Mouse (Mus musculus) kidney, postnatal 0 days (tissue): ENCODE results near the gene Ncor2. TPM values are rescaled to one million over a fixed set of nuclear protein-coding genes. Genes with fewer than 3 reads are reported as not detected.
"Not testable (repeated sequence)": the region's sequence is repeated elsewhere in the genome, so short reads cannot be mapped to it uniquely, and the experiment has no call there.

Source experiments
- ATAC-seq: fragments of 200-750 bp; cut with Nextera tagmentation; replicated peaks from 2 replicates; pipeline ENCODE4 v1.8.0; 2017; ENCODE audit warnings: low read depth, moderate number of reproducible peaks, moderate TSS enrichment, moderate library complexity; ENCODE audit not compliant: low FRiP score
- DNase-seq: peaks from one replicate; pipeline ENCODE4 v3.0.0-alpha.2; 2016; ENCODE audit warnings: low spot score
- H3K27ac ChIP-seq: fragments of 300-500 bp; sonication (generic); 2 replicates; pipeline ENCODE4 v1.5.1; 2014; ENCODE audit warnings: mild to moderate bottlenecking
- H3K27me3 ChIP-seq: fragments of 300-500 bp; sonication (generic); 2 replicates; pipeline ENCODE4 v1.6.1; 2014; ENCODE audit warnings: low read length, mixed read lengths; ENCODE audit not compliant: insufficient read depth
- H3K36me3 ChIP-seq: fragments of 300-500 bp; sonication (generic); 2 replicates; pipeline ENCODE4 v1.6.1; 2014; ENCODE audit warnings: low read length, mixed read lengths; ENCODE audit not compliant: insufficient read depth
- H3K4me1 ChIP-seq: fragments of 300-500 bp; sonication (generic); replicated peaks from 2 replicates; pipeline ENCODE4 v1.6.1; 2014; ENCODE audit warnings: antibody characterized with exemption, low read length, mixed read lengths; ENCODE audit not compliant: insufficient read depth
- H3K4me2 ChIP-seq: fragments of 300-500 bp; sonication (generic); 2 replicates; pipeline ENCODE4 v1.6.1; 2014; ENCODE audit warnings: mild to moderate bottlenecking, low read length, moderate library complexity, mixed read lengths
- H3K4me3 ChIP-seq: fragments of 300-500 bp; sonication (generic); replicated peaks from 2 replicates; pipeline ENCODE4 v1.5.1; 2014; ENCODE audit warnings: low read depth, low read length
- H3K9ac ChIP-seq: fragments of 300-500 bp; sonication (generic); 2 replicates; pipeline ENCODE4 v1.6.1; 2014; ENCODE audit warnings: low read depth, low read length
- H3K9me3 ChIP-seq: fragments of 300-500 bp; sonication (generic); replicated peaks from 2 replicates; pipeline ENCODE4 v1.6.1; 2016; ENCODE audit warnings: low read length, inconsistent platforms, mixed read lengths
- CTCF ChIP-seq: IDR thresholded peaks from 2 replicates; pipeline ENCODE4 v1.5.1; 2016; ENCODE audit warnings: antibody characterized with exemption, low read depth, mild to moderate bottlenecking, moderate library complexity
- WGBS: fragments of 180-500 bp; shearing (Covaris S2); extraction: QIAGEN DNeasy Blood & Tissue Kit; methylation state at CpG from one replicate; pipeline ENCODE4 v1.1.7; 2014; 5-methylcytosine and 5-hydroxymethylcytosine counted together
- polyA plus RNA-seq: library from polyadenylated mRNA; unstranded; fragments of >200 nt; fragmentation: Nextera tagmentation; extraction: Ambion mirVana; gene quantifications from 2 replicates; pipeline ENCODE4 v1.2.1, GENCODE M21; 2015

Ncor2 gene
- polyA plus RNA-seq, 1 experiment from 2014 or later, result 14.6 TPM

- Histone ChIP-seq H3K9me3 (no peaks in the 10 kb centered on the region), H3K9ac (no peak overlapping the region), H3K4me3 (no peak overlapping the region), H3K27ac (no peak overlapping the region), H3K27me3 (no peaks in the 10 kb centered on the region), H3K4me2 (no peak overlapping the region), H3K36me3 (no peaks in the 10 kb centered on the region), H3K4me1 (no peaks in the 10 kb centered on the region)
- no peak for DNase-seq
- 71% methylated on average over 11 of the region's 11 CpGs for whole genome bisulfite sequencing
- ATAC-seq, result no peak
- no peak for TF ChIP-seq CTCF
Measured at GRCm38 (mm10) chr5:125204199-125204815, 25.3 kb upstream of the Ncor2 start.

- Histone ChIP-seq H3K4me3 (no peak overlapping the region), H3K9me3 (no peaks in the 10 kb centered on the region), H3K27ac (no peak overlapping the region), H3K9ac (no peak overlapping the region), H3K4me2 (no peak overlapping the region), H3K4me1 (no peaks in the 10 kb centered on the region), H3K27me3 (no peaks in the 10 kb centered on the region), H3K36me3 (no peaks in the 10 kb centered on the region)
- 75% methylated on average over 11 of the region's 11 CpGs for WGBS
- no peak for DNase-seq
- ATAC-seq, result no peak
- no peak for TF ChIP-seq CTCF
Measured at GRCm38 (mm10) chr5:125203759-125204158, 24.7 kb upstream of the Ncor2 start.

DNA sequence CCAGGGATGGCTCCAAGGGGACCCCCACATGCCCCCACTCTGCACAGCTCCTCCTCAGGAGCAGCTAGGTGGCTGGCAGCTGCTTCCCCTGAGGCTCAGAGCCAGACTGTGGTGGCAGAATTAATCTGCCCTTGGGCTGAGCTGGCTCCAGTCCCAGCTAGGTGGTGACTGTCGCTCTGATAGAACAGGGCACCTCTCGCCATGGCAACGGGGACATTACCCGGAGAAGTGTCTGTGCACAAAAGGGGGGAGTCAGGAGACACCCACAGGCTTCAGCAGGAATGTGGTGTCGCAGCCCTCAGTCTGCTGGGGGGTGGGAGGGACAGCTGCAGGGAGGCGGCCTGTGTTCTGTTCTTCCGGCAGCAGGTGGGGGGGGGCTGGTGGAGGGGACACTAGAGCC is 24.1 kb upstream of the Ncor2 start:
- Histone ChIP-seq H3K9me3 (no peaks in the 10 kb centered on the region), H3K4me2 (no peak overlapping the region), H3K4me3 (no peak overlapping the region), H3K36me3 (no peaks in the 10 kb centered on the region), H3K27me3 (no peaks in the 10 kb centered on the region), H3K27ac (no peak overlapping the region), H3K9ac (no peak overlapping the region), H3K4me1 (no peaks in the 10 kb centered on the region)
- no peak for TF ChIP-seq CTCF
- 30% methylated on average over 7 of the region's 7 CpGs for WGBS
- peak; percentile 47; the same call in 1 of the 2 replicates for ATAC-seq
- DNase-seq, result no peak

DNA sequence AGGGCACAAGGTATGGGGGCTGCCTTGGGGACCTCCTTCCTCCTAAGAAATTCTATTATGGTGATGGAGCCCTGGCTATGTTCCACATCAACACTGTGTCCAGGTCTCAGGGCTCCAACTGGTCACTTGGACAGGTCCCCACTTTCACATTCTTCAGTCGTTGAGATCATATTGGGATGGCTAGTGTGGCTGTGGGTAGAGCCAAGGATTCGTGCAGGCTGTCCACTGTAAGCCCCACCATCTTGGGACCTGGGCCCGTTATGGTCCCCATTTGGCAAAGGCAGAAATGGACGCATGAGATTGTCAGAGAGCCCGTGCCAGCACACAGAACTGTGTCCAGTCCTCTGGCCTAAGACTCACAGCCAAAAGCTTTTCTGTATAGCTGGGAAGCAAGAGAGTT is 23.1 kb upstream of the Ncor2 start:
- Histone ChIP-seq H3K9ac (no peak overlapping the region), H3K36me3 (no peaks in the 10 kb centered on the region), H3K27me3 (no peaks in the 10 kb centered on the region), H3K27ac (no peak overlapping the region), H3K4me3 (no peak overlapping the region), H3K4me1 (no peaks in the 10 kb centered on the region), H3K4me2 (no peak overlapping the region), H3K9me3 (no peaks in the 10 kb centered on the region)
- DNase-seq, result no peak
- no peak for TF ChIP-seq CTCF
- WGBS, result 83% methylated on average over 5 of the region's 5 CpGs
- ATAC-seq, result no peak

DNA sequence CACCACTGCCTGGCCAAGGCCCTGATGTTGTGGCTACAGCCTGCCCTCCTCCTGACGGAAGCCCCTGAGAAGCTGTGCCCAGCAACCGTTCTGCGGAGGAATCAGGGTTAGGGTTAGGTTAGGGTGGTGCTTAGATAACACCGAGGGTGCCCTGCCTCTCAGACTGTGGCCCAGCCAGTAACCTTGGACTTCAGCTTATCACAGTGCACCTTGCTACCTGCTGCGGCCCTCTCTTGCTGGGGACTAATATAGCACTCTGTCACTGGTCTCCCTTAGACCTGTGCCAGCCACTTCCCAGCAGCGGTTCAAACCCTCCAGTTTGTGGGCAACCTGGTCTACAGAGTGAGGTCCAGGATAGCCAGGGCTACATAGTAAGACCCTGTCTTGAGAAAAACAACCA is 20.1 kb upstream of the Ncor2 start:
- no peak for TF ChIP-seq CTCF
- DNase-seq (no peak), ATAC-seq (no peak)
- 92% methylated on average over 6 of the region's 6 CpGs for WGBS
- Histone ChIP-seq H3K4me1 (no peaks in the 10 kb centered on the region), H3K4me2 (no peak overlapping the region), H3K9ac (no peak overlapping the region), H3K27ac (no peak overlapping the region), H3K36me3 (no peaks in the 10 kb centered on the region), H3K4me3 (no peak overlapping the region), H3K9me3 (no peaks in the 10 kb centered on the region), H3K27me3 (no peaks in the 10 kb centered on the region)

DNA sequence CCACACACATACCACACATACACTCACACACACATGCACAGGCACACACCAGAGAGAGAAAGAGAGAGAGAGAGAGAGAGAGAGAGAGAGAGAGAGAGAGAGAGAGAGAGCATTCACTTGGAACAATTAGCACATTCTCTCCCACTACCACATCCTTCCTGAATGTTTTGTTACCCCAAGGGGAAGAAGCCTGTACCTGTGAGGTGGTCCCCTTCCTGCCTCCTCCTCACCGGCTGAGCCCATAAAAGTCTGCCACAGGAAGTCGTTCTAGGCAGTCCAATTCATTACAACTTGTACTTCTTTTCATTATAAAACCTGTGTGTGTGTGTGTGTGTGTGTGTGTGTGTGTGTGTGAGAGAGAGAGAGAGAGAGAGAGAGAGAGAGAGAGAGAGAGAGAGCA is 18.3 kb upstream of the Ncor2 start:
- not testable (repeated sequence) for H3K27me3 ChIP-seq, H3K4me2 ChIP-seq, H3K4me1 ChIP-seq, H3K9ac ChIP-seq, H3K4me3 ChIP-seq, H3K27ac ChIP-seq, DNase-seq, H3K36me3 ChIP-seq, ATAC-seq, H3K9me3 ChIP-seq
- 17% methylated on average over 2 of the region's 2 CpGs for WGBS

DNA sequence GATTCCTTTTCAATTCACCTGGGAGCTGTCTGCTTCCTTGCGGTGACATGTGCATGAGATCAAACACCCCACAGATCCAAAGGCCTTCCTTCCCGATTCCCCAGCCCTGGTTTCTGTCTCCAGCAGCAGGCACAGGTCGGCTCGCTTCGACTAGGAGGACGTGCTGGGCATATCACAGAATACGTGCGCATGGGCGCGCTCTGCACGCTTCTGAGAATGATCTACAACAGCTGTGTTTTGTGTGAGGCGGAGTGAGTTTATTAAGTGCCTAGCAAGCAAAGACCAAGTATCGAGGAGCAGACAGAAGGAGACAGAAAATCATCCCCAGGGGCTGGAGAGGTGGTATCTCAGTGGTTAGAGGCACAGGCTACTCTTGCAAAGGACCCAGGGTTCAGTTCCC is 17.0 kb upstream of the Ncor2 start:
- Histone ChIP-seq H3K4me3 (no peak overlapping the region), H3K4me2 (no peak overlapping the region), H3K27ac (no peak overlapping the region), H3K4me1 (no peaks in the 10 kb centered on the region), H3K9ac (no peak overlapping the region), H3K36me3 (no peaks in the 10 kb centered on the region), H3K9me3 (no peaks in the 10 kb centered on the region), H3K27me3 (no peaks in the 10 kb centered on the region)
- ATAC-seq (no peak), DNase-seq (no peak)
- 68% methylated on average over 13 of the region's 13 CpGs for WGBS
- TF ChIP-seq CTCF, result no peak
